Mouse (Mus musculus) intestine, postnatal 0 days (tissue): ENCODE data around the gene Pitpnc1. TPM values are rescaled to one million over a fixed set of nuclear protein-coding genes. Genes with fewer than 3 reads are reported as not detected.
"Not testable (repeated sequence)": the region's sequence is repeated elsewhere in the genome, so short reads cannot be mapped to it uniquely, and the experiment has no call there.

Experiments used
- ATAC-seq: fragments of 200-750 bp; cut with Nextera tagmentation; 2 replicates; pipeline ENCODE4 v1.8.0; 2017; ENCODE audit warnings: mild to moderate bottlenecking, moderate TSS enrichment, moderate library complexity
- H3K27ac ChIP-seq: fragments of 300-500 bp; sonication (generic); 2 replicates; pipeline ENCODE4 v1.5.1; 2014; ENCODE audit warnings: mild to moderate bottlenecking, low read depth, low read length, moderate library complexity
- H3K27me3 ChIP-seq: fragments of 300-500 bp; sonication (generic); replicated peaks from 2 replicates; pipeline ENCODE4 v1.6.1; 2014; ENCODE audit warnings: low read length, mixed read lengths; ENCODE audit not compliant: control insufficient read depth, insufficient read depth
- H3K36me3 ChIP-seq: fragments of 300-500 bp; sonication (generic); 2 replicates; pipeline ENCODE4 v1.6.1; 2014; ENCODE audit warnings: mild to moderate bottlenecking, moderate library complexity; ENCODE audit not compliant: control insufficient read depth, insufficient read depth
- H3K4me1 ChIP-seq: fragments of 300-500 bp; sonication (generic); replicated peaks from 2 replicates; pipeline ENCODE4 v1.6.1; 2014; ENCODE audit warnings: antibody characterized with exemption, low read length, mixed read lengths; ENCODE audit not compliant: control insufficient read depth, insufficient read depth
- H3K4me2 ChIP-seq: fragments of 300-500 bp; sonication (generic); replicated peaks from 2 replicates; pipeline ENCODE4 v1.6.1; 2014; ENCODE audit warnings: low read depth, mild to moderate bottlenecking, moderate library complexity
- H3K4me3 ChIP-seq: fragments of 300-500 bp; sonication (generic); 2 replicates; pipeline ENCODE4 v1.5.1; 2014; ENCODE audit warnings: low read depth, low read length
- H3K9ac ChIP-seq: fragments of 300-500 bp; sonication (generic); 2 replicates; pipeline ENCODE4 v1.6.1; 2014; ENCODE audit warnings: mild to moderate bottlenecking, low read depth, low read length
- H3K9me3 ChIP-seq: fragments of 300-500 bp; sonication (generic); 2 replicates; pipeline ENCODE4 v1.6.1; 2016; ENCODE audit warnings: mixed run types; ENCODE audit not compliant: control insufficient read depth
- CTCF ChIP-seq: sonication (generic); IDR thresholded peaks from 2 replicates; pipeline ENCODE4 v1.5.1; 2016; ENCODE audit warnings: low read depth, mild to moderate bottlenecking, control low read depth, antibody characterized with exemption, moderate library complexity
- WGBS: fragments of 180-500 bp; shearing (Covaris S2); extraction: QIAGEN DNeasy Blood & Tissue Kit; methylation state at CpG from one replicate; pipeline ENCODE4 v1.1.7; 2014; 5-methylcytosine and 5-hydroxymethylcytosine counted together
- polyA plus RNA-seq: library from polyadenylated mRNA; unstranded; fragments of >200 nt; fragmentation: Nextera tagmentation; extraction: Ambion mirVana; gene quantifications from 2 replicates; pipeline ENCODE4 v1.2.1, GENCODE M21; 2015

Gene Pitpnc1
- 4.4 and 4.8 TPM in 2 replicates for polyA plus RNA-seq

- TF ChIP-seq CTCF, result peak; percentile 35
- H3K27ac ChIP-seq, result peak within 1 kb of the TSS; percentile 60
- H3K36me3 ChIP-seq, result no peaks in the 10 kb centered on the region
- peak; percentile 60 for ATAC-seq
- no peaks in the 10 kb centered on the region for H3K4me1 ChIP-seq
- H3K27me3 ChIP-seq, result no peaks in the 10 kb centered on the region
- peak within 1 kb of the TSS; percentile 100 for H3K4me2 ChIP-seq
- H3K9ac ChIP-seq, result peak within 1 kb of the TSS; percentile 64
- no peaks in the 10 kb centered on the region for H3K9me3 ChIP-seq
- H3K4me3 ChIP-seq, result peak within 1 kb of the TSS; percentile 72
- under 1% methylated on average over 36 of the region's 37 CpGs for WGBS
Observed at GRCm38 (mm10) chr11:107470521-107471041, at the start of gene Pitpnc1. Pitpnc1 (minus strand) TSS chr11:107470699.

- H3K27ac ChIP-seq, result peak overlapping the region; percentile 68
- WGBS, result 40% methylated on average over 5 of the region's 5 CpGs
- H3K4me1 ChIP-seq, result no peaks in the 10 kb centered on the region
- no peak for TF ChIP-seq CTCF
- H3K9ac ChIP-seq, result no peak overlapping the region
- no peaks in the 10 kb centered on the region for H3K36me3 ChIP-seq
- no peak overlapping the region for H3K4me2 ChIP-seq
- no peak overlapping the region for H3K4me3 ChIP-seq
- peak; percentile 58; the same call in 1 of the 2 replicates for ATAC-seq
- no peaks in the 10 kb centered on the region for H3K9me3 ChIP-seq
- no peaks in the 10 kb centered on the region for H3K27me3 ChIP-seq
Observed at GRCm38 (mm10) chr11:107518645-107519429, 48.3 kb upstream of the Pitpnc1 start.

GRCm38 (mm10) chr11:107516387-107516786, 45.9 kb upstream of the Pitpnc1 start:
- WGBS, result 90% methylated on average over 2 of the region's 2 CpGs
- no peak for TF ChIP-seq CTCF
- no peak overlapping the region for H3K4me2 ChIP-seq
- no peaks in the 10 kb centered on the region for H3K9me3 ChIP-seq
- H3K4me1 ChIP-seq, result no peaks in the 10 kb centered on the region
- no peaks in the 10 kb centered on the region for H3K27me3 ChIP-seq
- H3K36me3 ChIP-seq, result no peaks in the 10 kb centered on the region
- H3K4me3 ChIP-seq, result no peak overlapping the region
- no peak for ATAC-seq
- H3K9ac ChIP-seq, result no peak overlapping the region
- no peak overlapping the region for H3K27ac ChIP-seq

GRCm38 (mm10) chr11:107513047-107513446, 42.5 kb upstream of the Pitpnc1 start:
- Histone ChIP-seq H3K27me3 (no peaks in the 10 kb centered on the region), H3K9me3 (no peaks in the 10 kb centered on the region), H3K4me1 (peaks cover 5% of the 10 kb centered on the region; the same call in 1 of the 2 replicates), H3K36me3 (no peaks in the 10 kb centered on the region), H3K4me3 (no peak overlapping the region), H3K9ac (no peak overlapping the region), H3K27ac (no peak overlapping the region), H3K4me2 (no peak overlapping the region)
- no peak for TF ChIP-seq CTCF
- 67% methylated on average over 10 of the region's 10 CpGs for WGBS
- ATAC-seq, result no peak

GRCm38 (mm10) chr11:107511954-107512353, 41.5 kb upstream of the Pitpnc1 start:
- not testable (repeated sequence) for H3K4me3 ChIP-seq, H3K27ac ChIP-seq, H3K9me3 ChIP-seq, H3K27me3 ChIP-seq, ATAC-seq, H3K36me3 ChIP-seq, H3K9ac ChIP-seq, H3K4me2 ChIP-seq, H3K4me1 ChIP-seq
- peak; percentile 89 for TF ChIP-seq CTCF
- 42% methylated on average over 5 of the region's 5 CpGs for WGBS

- peak; percentile 56; the same call in 1 of the 2 replicates for ATAC-seq
Observed at GRCm38 (mm10) chr11:107510362-107511269, 40.1 kb upstream of the Pitpnc1 start.

More at GRCm38 (mm10) chr11:107510362-107511269, 40.1 kb upstream of the Pitpnc1 start:
- 10% methylated on average over 18 of the region's 18 CpGs for WGBS
- H3K9me3 ChIP-seq, result no peaks in the 10 kb centered on the region
- peaks cover 5% of the 10 kb centered on the region; the same call in 1 of the 2 replicates for H3K4me1 ChIP-seq
- H3K27ac ChIP-seq, result no peak overlapping the region
- H3K9ac ChIP-seq, result no peak overlapping the region
- H3K36me3 ChIP-seq, result no peaks in the 10 kb centered on the region
- H3K4me2 ChIP-seq, result peak overlapping the region; percentile 43
- H3K27me3 ChIP-seq, result no peaks in the 10 kb centered on the region
- H3K4me3 ChIP-seq, result 0 out of 2 replicates have a peak overlapping the region, but pooled peaks have one; percentile 0
- TF ChIP-seq CTCF, result no peak
